Mouse (Mus musculus) intestine, embryonic 16.5 days (tissue): ENCODE data around the gene 4933428M09Rik. TPM values are rescaled to one million over a fixed set of nuclear protein-coding genes. Genes with fewer than 3 reads are reported as not detected.

Source experiments
- ATAC-seq: fragments of 200-750 bp; cut with Nextera tagmentation; 2 replicates; pipeline ENCODE4 v1.8.0; 2017; ENCODE audit warnings: moderate TSS enrichment, moderate library complexity
- H3K27ac ChIP-seq: fragments of 300-500 bp; sonication (generic); 2 replicates; pipeline ENCODE4 v1.5.1; 2014; ENCODE audit warnings: mild to moderate bottlenecking, low read length
- H3K27me3 ChIP-seq: fragments of 300-500 bp; sonication (generic); replicated peaks from 2 replicates; pipeline ENCODE4 v1.6.1; 2014; ENCODE audit warnings: low read length, control low read depth, mixed read lengths; ENCODE audit not compliant: control insufficient read depth, insufficient read depth
- H3K36me3 ChIP-seq: fragments of 300-500 bp; sonication (generic); 2 replicates; pipeline ENCODE4 v1.6.1; 2014; ENCODE audit warnings: low read length, control low read depth; ENCODE audit not compliant: control insufficient read depth, insufficient read depth
- H3K4me1 ChIP-seq: fragments of 300-500 bp; sonication (generic); 2 replicates; pipeline ENCODE4 v1.6.1; 2014; ENCODE audit warnings: low read length, control low read depth, mixed read lengths; ENCODE audit not compliant: control insufficient read depth, insufficient read depth
- H3K4me2 ChIP-seq: fragments of 300-500 bp; sonication (generic); 2 replicates; pipeline ENCODE4 v1.6.1; 2014; ENCODE audit warnings: low read depth, low read length, control low read depth
- H3K4me3 ChIP-seq: fragments of 300-500 bp; sonication (generic); 2 replicates; pipeline ENCODE4 v1.5.1; 2014; ENCODE audit warnings: mild to moderate bottlenecking, low read length
- H3K9ac ChIP-seq: fragments of 300-500 bp; sonication (generic); 2 replicates; pipeline ENCODE4 v1.6.1; 2014; ENCODE audit warnings: low read depth, low read length
- H3K9me3 ChIP-seq: fragments of 300-500 bp; sonication (generic); 2 replicates; pipeline ENCODE4 v1.6.1; 2016; ENCODE audit warnings: low read length, control low read depth; ENCODE audit not compliant: control insufficient read depth
- WGBS: fragments of 180-500 bp; shearing (Covaris S2); extraction: QIAGEN DNeasy Blood & Tissue Kit; methylation state at CpG from one replicate; pipeline ENCODE4 v1.1.7; 2014; 5-methylcytosine and 5-hydroxymethylcytosine counted together
- polyA plus RNA-seq: library from polyadenylated mRNA; unstranded; fragments of >200 nt; fragmentation: Nextera tagmentation; extraction: Ambion mirVana; gene quantifications from 2 replicates; pipeline ENCODE4 v1.2.1, GENCODE M21; 2015

Gene 4933428M09Rik
- polyA plus RNA-seq, 1 experiment from 2014 or later, result not detected

DNA sequence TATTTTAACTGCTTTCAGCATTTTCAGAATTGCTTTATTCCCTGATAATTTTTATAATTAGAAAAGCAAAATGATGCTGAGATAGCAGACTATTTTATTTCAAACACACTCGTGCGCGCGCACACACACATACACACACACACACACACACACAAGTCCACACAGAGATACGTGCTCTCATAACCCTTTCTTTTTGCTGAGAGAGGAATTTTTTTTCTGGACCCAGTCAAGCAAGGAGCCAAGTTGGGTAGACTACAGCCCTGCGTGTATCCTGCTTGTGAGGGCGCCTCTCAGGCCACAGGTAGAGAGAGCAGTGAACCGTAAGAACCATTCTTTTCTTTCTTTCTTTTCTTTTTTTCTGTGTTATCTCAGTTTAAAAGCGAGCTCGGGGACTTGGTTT is 38.7 kb downstream of the 4933428M09Rik start:
- Histone ChIP-seq H3K27me3 (no peaks in the 10 kb centered on the region), H3K4me1 (no peaks in the 10 kb centered on the region), H3K4me2 (peak overlapping the region; percentile 40; the same call in 1 of the 2 replicates), H3K9ac (no peak overlapping the region), H3K9me3 (no peaks in the 10 kb centered on the region), H3K27ac (no peak overlapping the region), H3K36me3 (no peaks in the 10 kb centered on the region), H3K4me3 (peak overlapping the region; percentile 41)
- no peak for ATAC-seq
- WGBS, result 67% methylated on average over 10 of the region's 10 CpGs

DNA sequence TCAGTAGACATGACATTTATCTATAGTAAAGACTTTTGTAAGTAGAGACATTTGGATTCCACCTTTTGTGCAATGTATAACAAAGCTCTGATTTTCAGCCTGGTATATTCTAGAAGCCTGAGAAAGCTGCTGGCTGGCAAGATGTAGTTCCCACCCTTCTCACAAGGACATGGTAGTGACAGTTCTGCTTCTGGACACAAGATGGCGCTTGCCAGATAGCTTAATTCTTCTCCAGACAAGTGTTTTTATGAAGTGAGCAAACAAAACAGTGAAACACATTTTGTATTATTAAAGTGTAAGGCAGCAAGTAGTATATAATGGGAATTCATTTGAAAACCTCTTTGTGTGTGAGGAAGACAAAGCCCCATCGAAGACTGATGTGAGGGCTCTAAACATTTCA is 40.0 kb downstream of the 4933428M09Rik start:
- Histone ChIP-seq H3K4me3 (no peak overlapping the region), H3K9ac (no peak overlapping the region), H3K4me1 (no peaks in the 10 kb centered on the region), H3K27ac (no peak overlapping the region), H3K27me3 (no peaks in the 10 kb centered on the region), H3K4me2 (no peak overlapping the region), H3K9me3 (no peaks in the 10 kb centered on the region), H3K36me3 (no peaks in the 10 kb centered on the region)
- WGBS, result 36% methylated on average over 2 of the region's 2 CpGs
- ATAC-seq, result no peak

DNA sequence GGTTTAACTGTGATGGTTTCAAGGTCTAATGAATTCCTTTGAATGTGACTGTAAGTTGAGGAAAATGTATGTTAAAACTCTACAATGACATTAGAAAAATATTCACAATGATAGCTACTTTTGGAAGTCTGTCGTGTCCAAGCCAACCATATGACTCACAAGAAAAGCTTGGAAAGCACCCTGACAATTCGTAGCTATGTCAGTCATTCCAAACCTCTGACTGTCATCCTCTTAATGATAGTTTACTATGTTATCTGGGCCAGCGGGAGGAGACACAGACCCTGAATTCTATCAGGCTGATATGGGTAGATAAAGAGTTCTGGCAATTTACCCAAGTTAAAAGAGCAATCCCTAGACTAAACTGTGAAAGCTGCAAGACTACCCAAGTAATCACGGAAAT is 41.8 kb downstream of the 4933428M09Rik start:
- no peaks in the 10 kb centered on the region for H3K9me3 ChIP-seq
- WGBS, result 68% methylated on average over 4 of the region's 4 CpGs
- H3K36me3 ChIP-seq, result no peaks in the 10 kb centered on the region
- ATAC-seq, result no peak
- no peak overlapping the region for H3K4me2 ChIP-seq
- no peak overlapping the region for H3K9ac ChIP-seq
- H3K27ac ChIP-seq, result no peak overlapping the region
- H3K4me3 ChIP-seq, result no peak overlapping the region
- no peaks in the 10 kb centered on the region for H3K27me3 ChIP-seq
- no peaks in the 10 kb centered on the region for H3K4me1 ChIP-seq

DNA sequence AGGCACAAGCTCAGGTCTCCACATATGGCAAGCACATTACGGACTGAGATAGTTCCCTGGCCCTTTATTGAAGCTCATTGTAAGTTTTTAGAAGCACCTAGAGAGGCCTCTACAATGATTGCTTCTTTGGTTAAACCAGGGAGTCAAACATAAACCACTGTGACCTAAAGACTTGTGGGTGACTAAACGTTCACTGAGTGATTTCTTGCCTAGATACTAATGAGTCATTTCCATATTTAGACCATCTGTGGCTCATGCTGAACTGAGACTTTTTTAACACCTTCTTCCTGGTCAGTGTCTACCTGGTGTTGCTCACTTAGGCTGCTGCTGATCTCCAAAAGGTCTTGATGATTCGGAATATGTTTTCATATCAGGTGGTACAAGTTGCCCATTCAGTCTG is 42.9 kb downstream of the 4933428M09Rik start:
- no peaks in the 10 kb centered on the region for H3K9me3 ChIP-seq
- H3K4me2 ChIP-seq, result no peak overlapping the region
- H3K36me3 ChIP-seq, result no peaks in the 10 kb centered on the region
- H3K9ac ChIP-seq, result no peak overlapping the region
- no peaks in the 10 kb centered on the region for H3K27me3 ChIP-seq
- WGBS, result 68% methylated on average over 3 of the region's 3 CpGs
- no peak for ATAC-seq
- no peak overlapping the region for H3K27ac ChIP-seq
- H3K4me1 ChIP-seq, result no peaks in the 10 kb centered on the region
- H3K4me3 ChIP-seq, result no peak overlapping the region

Other genes starting within 250 kb of the 4933428M09Rik start
- 0.05 and 0.17 TPM in 2 replicates for gene Serpina7, start 94.0 kb upstream of the 4933428M09Rik start, polyA plus RNA-seq
- gene 4930513O06Rik, start 93.0 kb upstream of the 4933428M09Rik start, polyA plus RNA-seq, result not detected in 2 replicates
- 6.5 and 7.0 TPM in 2 replicates for gene Mum1l1, start 30.8 kb downstream of the 4933428M09Rik start, polyA plus RNA-seq
- gene Trap1a, start 154.5 kb downstream of the 4933428M09Rik start, polyA plus RNA-seq, result not detected in 2 replicates